Mouse (Mus musculus) limb, embryonic 14.5 days (tissue): ENCODE data around the gene Gnb1l. TPM values are rescaled to one million over a fixed set of nuclear protein-coding genes. Genes with fewer than 3 reads are reported as not detected.

Experiments used
- ATAC-seq: fragments of 200-750 bp; cut with Nextera tagmentation; 2 replicates; pipeline ENCODE4 v1.8.0; 2017; ENCODE audit warnings: low read depth, moderate number of reproducible peaks, moderate TSS enrichment; ENCODE audit not compliant: low FRiP score
- DNase-seq: peaks from one replicate; pipeline ENCODE4 v3.0.0-alpha.2; 2015; ENCODE audit warnings: low spot score
- H3K27ac ChIP-seq: fragments of 300-500 bp; sonication (generic); replicated peaks from 2 replicates; pipeline ENCODE4 v1.5.1; 2014; ENCODE audit warnings: low read depth, mild to moderate bottlenecking, low read length, moderate library complexity, mixed read lengths
- H3K27me3 ChIP-seq: fragments of 300-500 bp; sonication (generic); 2 replicates; pipeline ENCODE4 v1.6.1; 2014; ENCODE audit warnings: low read length, mixed read lengths; ENCODE audit not compliant: control insufficient read depth, insufficient read depth
- H3K36me3 ChIP-seq: fragments of 300-500 bp; sonication (generic); 2 replicates; pipeline ENCODE4 v1.6.1; 2014; ENCODE audit warnings: mild to moderate bottlenecking, low read length, moderate library complexity, mixed read lengths; ENCODE audit not compliant: control insufficient read depth, insufficient read depth
- H3K4me1 ChIP-seq: fragments of 300-500 bp; sonication (generic); 2 replicates; pipeline ENCODE4 v1.6.1; 2014; ENCODE audit warnings: antibody characterized with exemption, low read length, mixed read lengths; ENCODE audit not compliant: control insufficient read depth, insufficient read depth
- H3K4me2 ChIP-seq: fragments of 300-500 bp; sonication (generic); replicated peaks from 2 replicates; pipeline ENCODE4 v1.6.1; 2014; ENCODE audit warnings: low read depth, mild to moderate bottlenecking, low read length, moderate library complexity; ENCODE audit not compliant: severe bottlenecking
- H3K4me3 ChIP-seq: fragments of 300-500 bp; sonication (generic); replicated peaks from 2 replicates; pipeline ENCODE4 v1.5.1; 2014; ENCODE audit warnings: low read length
- H3K9ac ChIP-seq: fragments of 300-500 bp; sonication (generic); 2 replicates; pipeline ENCODE4 v1.6.1; 2014; ENCODE audit warnings: mild to moderate bottlenecking, low read depth, low read length, moderate library complexity; ENCODE audit not compliant: severe bottlenecking
- H3K9me3 ChIP-seq: fragments of 300-500 bp; sonication (generic); 2 replicates; pipeline ENCODE4 v1.6.1; 2016; ENCODE audit warnings: low read length; ENCODE audit not compliant: control insufficient read depth
- POLR2A ChIP-seq: fragments of 200-500 bp; IDR thresholded peaks from 2 replicates; pipeline ENCODE4 v1.8.0; 2012; ENCODE audit warnings: inconsistent platforms, mild to moderate bottlenecking, moderate library complexity, borderline replicate concordance; ENCODE audit not compliant: insufficient read depth, insufficient read length; ENCODE audit errors: extremely low read depth
- WGBS: fragments of 180-500 bp; shearing (Covaris S2); extraction: QIAGEN DNeasy Blood & Tissue Kit; methylation state at CpG from one replicate; pipeline ENCODE4 v1.1.7; 2014; 5-methylcytosine and 5-hydroxymethylcytosine counted together
- polyA plus RNA-seq, 2 experiments: library from polyadenylated mRNA; depleted of rRNA in 1 of 2; stranded (reverse) in 1 of 2; unstranded in 1 of 2; fragments of >200 nt; fragmentation: Nextera tagmentation in 1 of 2; extraction: Ambion mirVana in 1 of 2; gene quantifications; 2 replicates each; pipeline versions ENCODE4 v1.2.1 to v1.2.3; 2012 to 2014

Gene Gnb1l
- polyA plus RNA-seq, 2 experiments, result 16.1 to 20.2 TPM

GRCm38 (mm10) chr16:18490281-18490680 is 8.2 kb upstream of the Gnb1l start:
- H3K9ac ChIP-seq, result no peak overlapping the region
- no peak for TF ChIP-seq POLR2A
- H3K27me3 ChIP-seq, result no peaks in the 10 kb centered on the region
- no peak overlapping the region for H3K4me3 ChIP-seq
- no peak for ATAC-seq
- H3K4me2 ChIP-seq, result no peak overlapping the region
- H3K9me3 ChIP-seq, result no peaks in the 10 kb centered on the region
- no peaks in the 10 kb centered on the region for H3K36me3 ChIP-seq
- WGBS, result 92% methylated on average over 3 of the region's 3 CpGs
- DNase-seq, result no peak
- no peaks in the 10 kb centered on the region for H3K4me1 ChIP-seq
- H3K27ac ChIP-seq, result no peak overlapping the region

- 69% methylated on average over 1 of the region's 1 CpGs for WGBS
- no peak for TF ChIP-seq POLR2A
- H3K27ac ChIP-seq, result no peak overlapping the region
These were observed 7.6 kb upstream of the Gnb1l start for GRCm38 (mm10) chr16:18490894-18491293.

GRCm38 (mm10) chr16:18497865-18498515 is 523 bp upstream of the Gnb1l start:
- WGBS, result 6% methylated on average over 6 of the region's 6 CpGs
- H3K36me3 ChIP-seq, result peaks cover 17% of the 10 kb centered on the region
- ATAC-seq, result peak; percentile 14
- peak overlapping the region; percentile 80 for H3K9ac ChIP-seq
- no peaks in the 10 kb centered on the region for H3K27me3 ChIP-seq
- TF ChIP-seq POLR2A, result no peak
- H3K4me2 ChIP-seq, result peak overlapping the region; percentile 84
- no peaks in the 10 kb centered on the region for H3K9me3 ChIP-seq
- peaks cover 15% of the 10 kb centered on the region for H3K4me1 ChIP-seq
- H3K27ac ChIP-seq, result peak overlapping the region; percentile 89
- peak; percentile 33 for DNase-seq
- peak overlapping the region; percentile 81 for H3K4me3 ChIP-seq

More at GRCm38 (mm10) chr16:18490894-18491293, 7.6 kb upstream of the Gnb1l start:
- Histone ChIP-seq H3K9me3 (no peaks in the 10 kb centered on the region), H3K27me3 (no peaks in the 10 kb centered on the region), H3K4me3 (no peak overlapping the region), H3K36me3 (no peaks in the 10 kb centered on the region), H3K9ac (no peak overlapping the region), H3K4me1 (no peaks in the 10 kb centered on the region), H3K4me2 (no peak overlapping the region)
- DNase-seq, result no peak
- ATAC-seq, result no peak

- H3K27me3 ChIP-seq, result no peaks in the 10 kb centered on the region
- peak overlapping the region; percentile 68; the same call in 1 of the 2 replicates for H3K27ac ChIP-seq
- H3K36me3 ChIP-seq, result peaks cover 23% of the 10 kb centered on the region
- H3K4me1 ChIP-seq, result peaks cover 15% of the 10 kb centered on the region
- no peaks in the 10 kb centered on the region for H3K9me3 ChIP-seq
- H3K9ac ChIP-seq, result peak overlapping the region; percentile 80
- under 1% methylated on average over 18 of the region's 24 CpGs for WGBS
- H3K4me2 ChIP-seq, result peak overlapping the region; percentile 84
- ATAC-seq (no peak; the same call in 1 of the 2 replicates), DNase-seq (no peak)
- H3K4me3 ChIP-seq, result peak overlapping the region; percentile 81
- TF ChIP-seq POLR2A, result no peak
These were observed 483 bp downstream of the Gnb1l start for GRCm38 (mm10) chr16:18498996-18499395.

- Histone ChIP-seq H3K27ac (no peak overlapping the region), H3K36me3 (peaks cover 23% of the 10 kb centered on the region), H3K4me1 (peaks cover 15% of the 10 kb centered on the region), H3K9me3 (no peaks in the 10 kb centered on the region), H3K4me3 (no peak overlapping the region), H3K9ac (no peak overlapping the region), H3K27me3 (no peaks in the 10 kb centered on the region), H3K4me2 (no peak overlapping the region)
- 96% methylated on average over 6 of the region's 6 CpGs for WGBS
- ATAC-seq, result no peak
- no peak for TF ChIP-seq POLR2A
- no peak for DNase-seq
These were observed 3.0 kb downstream of the Gnb1l start for GRCm38 (mm10) chr16:18501531-18501930.
